Mouse (Mus musculus) midbrain, embryonic 12.5 days (tissue): ENCODE measurements around the gene 1600014C23Rik. TPM values are rescaled to one million over a fixed set of nuclear protein-coding genes. Genes with fewer than 3 reads are reported as not detected.

Experiments used
- ATAC-seq: fragments of 200-750 bp; cut with Nextera tagmentation; 2 replicates; pipeline ENCODE4 v1.8.0; 2017; ENCODE audit warnings: low read depth, moderate TSS enrichment, moderate library complexity; ENCODE audit not compliant: low FRiP score
- H3K27ac ChIP-seq: fragments of 300-500 bp; sonication (generic); replicated peaks from 2 replicates; pipeline ENCODE4 v1.5.1; 2016; ENCODE audit warnings: mild to moderate bottlenecking
- H3K27me3 ChIP-seq: fragments of 300-500 bp; sonication (generic); 2 replicates; pipeline ENCODE4 v1.6.1; 2016; ENCODE audit warnings: mild to moderate bottlenecking
- H3K36me3 ChIP-seq: fragments of 300-500 bp; sonication (generic); 2 replicates; pipeline ENCODE4 v1.6.1; 2016
- H3K4me1 ChIP-seq: fragments of 300-500 bp; sonication (generic); 2 replicates; pipeline ENCODE4 v1.6.1; 2016
- H3K4me2 ChIP-seq: fragments of 300-500 bp; sonication (generic); replicated peaks from 2 replicates; pipeline ENCODE4 v1.6.1; 2016; ENCODE audit warnings: mild to moderate bottlenecking, moderate library complexity
- H3K4me3 ChIP-seq: fragments of 300-500 bp; sonication (generic); 2 replicates; pipeline ENCODE4 v1.5.1; 2016; ENCODE audit warnings: mild to moderate bottlenecking
- H3K9ac ChIP-seq: fragments of 300-500 bp; sonication (generic); replicated peaks from 2 replicates; pipeline ENCODE4 v1.6.1; 2016; ENCODE audit warnings: mild to moderate bottlenecking, moderate library complexity
- H3K9me3 ChIP-seq: fragments of 300-500 bp; sonication (generic); 2 replicates; pipeline ENCODE4 v1.6.1; 2016; ENCODE audit warnings: mild to moderate bottlenecking
- WGBS: fragments of 180-500 bp; shearing (Covaris S2); methylation state at CpG from one replicate; pipeline ENCODE4 v1.1.7; 2016; 5-methylcytosine and 5-hydroxymethylcytosine counted together
- polyA plus RNA-seq: library from polyadenylated mRNA; unstranded; fragments of >200 nt; fragmentation: Nextera tagmentation; extraction: Ambion mirVana; gene quantifications from 2 replicates; pipeline ENCODE4 v1.2.1, GENCODE M21; 2016

Gene 1600014C23Rik
- polyA plus RNA-seq, 1 experiment from 2014 or later, result not detected

DNA sequence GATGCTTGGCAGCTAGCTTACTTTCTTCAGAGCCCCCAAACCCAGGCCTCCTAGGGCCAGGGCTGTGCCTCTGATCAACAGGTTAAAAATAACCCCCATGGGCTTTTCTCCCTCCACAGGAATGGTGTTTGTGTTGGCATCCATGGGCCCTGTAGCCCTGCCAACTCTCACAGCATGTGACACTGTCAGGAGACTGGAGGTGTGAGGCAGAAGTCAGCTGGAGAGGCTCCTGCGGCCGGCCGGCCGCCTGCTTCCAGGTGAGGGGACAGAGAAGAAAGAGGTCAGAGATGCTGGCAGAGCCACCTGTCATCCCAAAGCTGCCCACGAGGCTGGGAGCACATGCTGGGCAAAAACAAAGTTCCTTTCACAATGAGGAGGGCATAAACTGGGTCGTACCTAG lies 15.5 kb upstream of the 1600014C23Rik start:
- no peak for ATAC-seq
- no peak overlapping the region for H3K4me2 ChIP-seq

DNA sequence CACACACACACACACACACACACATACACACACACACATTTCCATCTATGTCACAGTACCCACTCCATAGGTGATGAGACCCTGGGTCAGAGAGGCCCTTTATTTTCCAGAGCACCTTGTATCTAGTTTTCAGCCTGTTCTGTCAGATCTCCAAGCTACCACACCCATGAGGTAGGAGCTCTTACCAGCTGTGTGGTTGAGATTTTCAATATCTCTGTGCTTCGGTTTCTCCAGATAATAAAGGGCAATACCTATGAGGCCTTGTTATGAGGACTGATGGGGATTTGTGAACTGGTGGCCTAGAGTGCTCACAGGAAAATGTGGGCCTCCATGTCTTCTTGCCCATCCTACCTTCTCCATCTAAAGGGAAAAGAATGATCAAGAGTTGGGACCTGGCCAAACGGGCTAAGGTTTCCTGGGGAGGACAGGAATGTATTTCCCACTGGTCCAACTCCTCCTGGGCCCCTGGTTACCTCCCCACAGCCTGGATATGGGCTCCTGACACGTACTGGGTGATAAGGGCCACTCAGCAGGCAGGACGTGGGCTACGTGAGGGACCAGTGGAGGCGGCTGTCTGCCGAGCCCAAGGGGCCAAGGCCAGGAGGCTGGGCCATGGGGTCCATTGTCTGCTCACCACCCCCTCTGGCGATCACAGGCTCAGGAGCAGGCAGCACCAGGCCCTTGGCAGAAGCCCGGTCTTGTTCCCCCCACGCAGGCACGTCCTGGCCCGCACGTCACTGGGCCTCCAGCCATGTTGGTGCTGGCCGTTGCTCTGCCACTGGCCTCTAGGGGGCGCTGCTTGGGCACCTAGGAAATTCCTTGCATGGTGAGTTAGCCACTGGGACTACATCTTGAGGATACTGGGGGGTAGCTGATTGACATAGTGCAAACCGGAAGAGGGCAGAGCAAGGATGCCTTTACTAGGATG lies 14.5 kb upstream of the 1600014C23Rik start:
- H3K4me2 ChIP-seq, result no peak overlapping the region
- no peak overlapping the region for H3K27ac ChIP-seq
- no peaks in the 10 kb centered on the region for H3K36me3 ChIP-seq
- ATAC-seq, result no peak
- no peaks in the 10 kb centered on the region for H3K27me3 ChIP-seq
- 69% methylated on average over 16 of the region's 16 CpGs for WGBS
- H3K9ac ChIP-seq, result no peak overlapping the region
- no peak overlapping the region for H3K4me3 ChIP-seq
- no peaks in the 10 kb centered on the region for H3K9me3 ChIP-seq
- H3K4me1 ChIP-seq, result no peaks in the 10 kb centered on the region

More for the DNA sequence above, 15.5 kb upstream of the 1600014C23Rik start:
- Histone ChIP-seq H3K9me3 (no peaks in the 10 kb centered on the region), H3K27ac (no peak overlapping the region), H3K4me1 (no peaks in the 10 kb centered on the region), H3K27me3 (no peaks in the 10 kb centered on the region), H3K4me3 (no peak overlapping the region), H3K36me3 (no peaks in the 10 kb centered on the region), H3K9ac (no peak overlapping the region)
- 78% methylated on average over 6 of the region's 6 CpGs for WGBS

DNA sequence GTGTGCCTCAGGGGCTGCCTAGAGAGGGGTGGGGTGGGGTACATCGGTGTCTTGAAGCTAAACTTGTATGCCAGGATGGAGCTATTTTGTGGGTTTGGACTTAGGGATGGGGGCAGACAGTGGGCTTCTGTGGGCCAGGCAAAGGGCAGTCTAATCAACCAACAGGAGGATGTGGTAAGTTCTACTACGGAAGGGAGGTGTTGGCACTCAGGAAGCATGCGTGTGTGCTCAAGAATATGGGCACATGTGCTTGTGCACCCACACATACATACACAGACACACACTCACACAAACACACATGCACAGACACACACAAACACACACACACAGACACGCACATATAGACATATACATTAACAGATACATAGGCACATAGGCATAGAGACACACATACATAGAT lies 13.6 kb upstream of the 1600014C23Rik start:
- H3K4me3 ChIP-seq, result no peak overlapping the region
- no peak for ATAC-seq
- H3K9ac ChIP-seq, result no peak overlapping the region
- H3K27ac ChIP-seq, result no peak overlapping the region
- H3K9me3 ChIP-seq, result no peaks in the 10 kb centered on the region
- H3K4me2 ChIP-seq, result no peak overlapping the region
- no peaks in the 10 kb centered on the region for H3K27me3 ChIP-seq
- WGBS, result 95% methylated on average over 4 of the region's 4 CpGs
- H3K36me3 ChIP-seq, result no peaks in the 10 kb centered on the region
- H3K4me1 ChIP-seq, result no peaks in the 10 kb centered on the region

DNA sequence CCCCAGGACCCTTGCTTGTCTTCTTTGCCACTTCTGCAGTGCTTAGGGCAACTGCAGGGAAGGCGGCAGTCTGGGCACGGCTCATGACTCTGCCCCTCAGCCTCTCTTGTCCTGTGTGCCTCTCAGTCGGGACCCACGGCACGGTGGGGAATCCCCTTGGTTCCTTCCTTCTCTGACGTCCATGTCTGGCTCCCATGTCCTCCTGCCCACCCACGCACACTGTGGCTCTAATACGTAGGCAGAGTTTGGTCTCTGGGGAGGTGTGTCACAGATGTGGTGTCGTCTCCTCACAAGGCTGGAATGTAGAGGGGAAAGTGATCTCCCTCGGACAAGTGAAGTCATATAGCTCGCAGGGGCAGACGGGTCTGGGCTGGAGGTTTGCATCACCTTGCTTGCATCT lies 13.1 kb upstream of the 1600014C23Rik start:
- H3K4me1 ChIP-seq, result no peaks in the 10 kb centered on the region
- H3K27ac ChIP-seq, result no peak overlapping the region
- no peak overlapping the region for H3K4me2 ChIP-seq
- no peaks in the 10 kb centered on the region for H3K36me3 ChIP-seq
- no peaks in the 10 kb centered on the region for H3K9me3 ChIP-seq
- no peaks in the 10 kb centered on the region for H3K27me3 ChIP-seq
- H3K4me3 ChIP-seq, result no peak overlapping the region
- 68% methylated on average over 12 of the region's 12 CpGs for whole genome bisulfite sequencing
- ATAC-seq, result no peak
- H3K9ac ChIP-seq, result no peak overlapping the region

DNA sequence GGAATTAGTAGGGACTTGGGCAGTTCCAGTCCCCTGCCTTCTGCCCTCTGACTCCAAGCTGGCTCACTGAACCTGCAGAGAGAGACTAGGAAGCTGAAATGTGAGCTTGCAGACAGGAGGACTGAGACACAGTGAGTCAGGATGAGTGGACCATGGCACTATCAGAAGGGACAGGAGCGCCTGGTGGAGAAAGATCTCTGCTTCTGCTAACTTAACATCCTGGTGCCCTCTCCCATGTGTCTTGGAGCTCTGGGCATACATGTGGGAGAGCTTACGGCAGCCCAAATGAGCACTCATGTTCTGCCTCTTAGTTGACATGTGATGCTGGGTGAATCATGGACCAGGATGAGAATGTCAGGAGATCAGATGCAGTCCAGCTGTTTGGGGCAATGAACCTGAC lies 12.0 kb upstream of the 1600014C23Rik start:
- no peak for ATAC-seq
- WGBS, result 97% methylated on average over 2 of the region's 2 CpGs

DNA sequence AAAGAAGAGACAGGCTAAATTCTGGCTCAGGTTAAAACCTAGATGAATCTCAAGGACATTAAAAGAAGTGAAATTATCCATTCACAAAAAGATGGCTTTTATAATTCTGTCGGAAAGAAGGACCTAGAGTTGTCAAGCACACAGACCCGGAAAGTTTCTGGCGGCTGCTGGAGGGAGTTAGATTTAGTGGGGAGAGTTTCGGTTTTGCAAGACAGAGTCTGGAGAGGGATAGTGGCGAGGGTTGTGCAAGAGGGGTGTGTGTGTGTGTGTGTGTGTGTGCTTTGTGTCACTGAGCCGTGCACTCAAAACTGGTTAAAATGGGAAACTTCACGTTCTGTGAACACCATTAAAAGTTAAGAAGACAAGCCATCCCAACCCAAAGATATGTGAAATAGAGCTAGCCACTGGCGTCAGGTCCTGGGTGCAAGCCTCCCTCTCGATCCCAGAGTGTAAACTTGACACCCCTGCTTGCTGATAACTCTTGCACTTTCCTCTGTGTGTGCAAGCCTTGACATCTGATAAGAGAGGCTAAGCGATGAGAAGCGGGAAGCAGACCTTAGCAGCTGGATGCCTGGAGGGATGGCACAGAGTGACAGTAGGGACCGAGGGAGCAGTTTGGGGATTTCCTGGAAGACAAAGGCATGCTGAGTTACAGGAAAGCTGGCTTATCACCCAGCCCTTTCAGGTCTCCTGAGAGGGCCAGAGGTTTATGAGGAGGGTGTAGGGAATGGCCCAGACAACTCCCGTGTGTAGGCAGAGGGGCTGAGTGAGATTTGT lies 8.9 kb upstream of the 1600014C23Rik start:
- no peaks in the 10 kb centered on the region for H3K9me3 ChIP-seq
- no peaks in the 10 kb centered on the region for H3K36me3 ChIP-seq
- H3K4me2 ChIP-seq, result no peak overlapping the region
- H3K27me3 ChIP-seq, result no peaks in the 10 kb centered on the region
- 61% methylated on average over 13 of the region's 13 CpGs for WGBS
- H3K27ac ChIP-seq, result no peak overlapping the region
- H3K9ac ChIP-seq, result no peak overlapping the region
- ATAC-seq, result no peak
- H3K4me1 ChIP-seq, result peaks cover under 1% of the 10 kb centered on the region; the same call in 1 of the 2 replicates
- no peak overlapping the region for H3K4me3 ChIP-seq

More for the DNA sequence above, 12.0 kb upstream of the 1600014C23Rik start:
- H3K9me3 ChIP-seq, result no peaks in the 10 kb centered on the region
- H3K4me1 ChIP-seq, result no peaks in the 10 kb centered on the region
- H3K4me3 ChIP-seq, result no peak overlapping the region
- H3K9ac ChIP-seq, result no peak overlapping the region
- H3K36me3 ChIP-seq, result no peaks in the 10 kb centered on the region
- H3K27me3 ChIP-seq, result no peaks in the 10 kb centered on the region
- no peak overlapping the region for H3K4me2 ChIP-seq
- no peak overlapping the region for H3K27ac ChIP-seq

DNA sequence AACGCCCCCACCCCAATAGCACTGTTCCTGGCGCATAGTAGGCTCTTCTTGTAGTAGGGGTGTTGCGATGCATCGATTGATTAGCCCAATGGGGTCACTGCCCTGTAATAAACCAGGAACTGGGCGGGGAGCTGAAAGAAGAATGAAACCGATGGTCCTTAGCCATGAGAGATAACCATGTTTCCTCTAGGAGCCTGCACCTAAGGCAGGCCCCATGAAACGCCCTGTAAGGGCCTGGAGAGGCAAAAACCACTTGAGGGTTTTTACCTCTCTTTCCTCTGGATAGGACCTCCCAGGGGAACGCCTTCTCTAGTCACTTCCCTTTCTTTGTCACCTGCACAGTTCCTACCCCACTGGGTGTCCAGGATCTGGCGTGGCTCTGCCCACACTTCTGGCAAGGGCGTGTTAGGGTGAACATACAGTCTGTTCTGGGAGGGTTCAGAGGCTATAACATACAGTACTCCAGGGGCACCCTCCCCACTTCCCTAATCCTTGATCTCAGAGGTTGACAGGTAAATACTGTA lies 3.5 kb upstream of the 1600014C23Rik start:
- WGBS, result 12% methylated on average over 10 of the region's 10 CpGs
- peak overlapping the region; percentile 66 for H3K4me2 ChIP-seq
- peak overlapping the region; percentile 36 for H3K4me3 ChIP-seq
- peaks cover 17% of the 10 kb centered on the region for H3K27me3 ChIP-seq
- no peaks in the 10 kb centered on the region for H3K9me3 ChIP-seq
- no peaks in the 10 kb centered on the region for H3K36me3 ChIP-seq
- H3K9ac ChIP-seq, result peak overlapping the region; percentile 72
- peak overlapping the region; percentile 91 for H3K27ac ChIP-seq
- peaks cover 37% of the 10 kb centered on the region for H3K4me1 ChIP-seq
- ATAC-seq, result peak; percentile 5

DNA sequence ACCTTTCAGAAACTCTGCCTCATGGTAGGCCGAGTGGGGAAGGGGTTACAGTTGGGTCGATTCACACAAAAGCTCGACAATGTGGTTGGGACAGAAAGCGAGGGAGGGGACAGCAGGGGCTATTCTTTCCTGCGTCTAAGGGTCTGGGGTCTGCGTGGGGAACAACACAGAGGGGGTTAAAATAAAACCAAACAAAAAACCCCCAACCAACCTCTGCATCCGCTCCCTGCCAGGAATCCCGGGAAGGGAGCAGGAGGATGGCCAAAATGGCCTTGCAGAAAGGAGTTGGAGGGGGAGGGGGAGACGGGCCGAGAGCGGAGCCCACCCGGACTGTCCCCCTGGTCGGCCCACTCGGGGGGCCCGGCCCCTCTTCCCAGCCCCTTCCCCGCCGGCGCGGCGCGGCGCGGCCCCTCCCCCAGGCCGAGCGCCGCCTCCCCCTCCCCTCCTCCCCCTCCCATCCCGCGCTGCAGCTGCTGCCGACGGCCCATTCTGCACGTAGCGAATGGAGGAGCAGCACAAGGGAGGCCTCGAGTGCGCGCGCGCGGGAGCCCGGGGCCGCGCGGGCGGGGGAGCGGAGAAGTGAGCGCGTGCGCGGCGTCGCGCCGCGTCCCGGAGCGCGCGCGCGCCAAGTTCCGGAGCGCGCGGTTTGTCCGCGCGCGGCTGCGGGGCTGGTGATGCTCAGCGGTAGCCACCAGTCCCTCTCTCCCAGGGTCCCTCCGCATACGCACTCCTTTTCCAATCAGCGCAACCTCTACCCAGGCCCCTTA lies 2.9 kb upstream of the 1600014C23Rik start:
- H3K4me3 ChIP-seq, result peak overlapping the region; percentile 36
- under 1% methylated on average over 33 of the region's 72 CpGs for WGBS
- ATAC-seq, result peak; percentile 67
- H3K36me3 ChIP-seq, result no peaks in the 10 kb centered on the region
- peak overlapping the region; percentile 91 for H3K27ac ChIP-seq
- peaks cover 37% of the 10 kb centered on the region for H3K4me1 ChIP-seq
- peak overlapping the region; percentile 66 for H3K4me2 ChIP-seq
- peaks cover 23% of the 10 kb centered on the region for H3K27me3 ChIP-seq
- peak overlapping the region; percentile 72 for H3K9ac ChIP-seq
- H3K9me3 ChIP-seq, result no peaks in the 10 kb centered on the region

DNA sequence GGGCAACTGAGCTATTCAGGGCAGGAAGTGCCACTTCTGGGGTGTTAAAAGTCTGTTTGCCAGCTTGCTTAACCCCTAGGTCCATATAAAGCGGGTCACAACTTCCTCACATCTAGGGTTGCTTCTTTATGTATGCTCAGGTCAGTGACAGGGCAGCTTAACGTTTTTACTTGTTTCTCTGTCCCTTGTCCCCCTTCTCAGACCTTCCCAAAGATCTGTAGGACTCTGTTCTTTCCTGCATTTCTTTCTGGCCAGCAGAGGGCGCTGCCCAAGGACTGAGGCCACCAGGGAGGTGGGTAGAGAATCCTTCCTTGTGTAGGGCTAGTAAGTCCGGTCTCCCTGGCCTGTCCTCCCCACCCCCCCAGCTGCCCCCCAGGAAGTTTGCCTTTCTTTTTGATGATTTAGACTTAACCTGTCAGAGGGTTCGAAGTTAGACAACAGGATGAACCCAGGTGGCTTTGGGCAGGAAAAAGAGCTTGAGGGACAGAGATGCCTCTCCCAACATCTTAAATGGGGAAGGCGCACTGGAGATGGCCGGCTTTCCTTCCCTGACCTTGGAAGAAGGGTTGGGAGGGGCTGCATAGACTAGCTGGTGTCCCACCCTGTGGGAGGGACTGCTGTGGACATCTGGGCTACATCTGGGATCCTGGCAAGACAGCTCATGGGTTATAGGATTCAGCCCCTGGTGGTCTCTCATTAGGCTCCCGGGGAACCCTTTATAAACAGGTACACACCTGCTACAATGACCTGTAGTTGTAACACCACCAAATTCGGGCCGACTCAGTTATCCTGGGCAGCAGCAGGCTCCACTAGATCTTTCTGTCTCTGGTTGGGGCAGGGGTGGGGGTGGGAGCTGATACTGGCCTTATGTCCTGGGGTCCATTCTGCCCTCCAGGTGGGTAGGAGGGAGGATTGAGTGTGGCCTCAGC lies 2.0 kb upstream of the 1600014C23Rik start:
- H3K4me1 ChIP-seq, result peaks cover 37% of the 10 kb centered on the region
- 5% methylated on average over 10 of the region's 10 CpGs for WGBS
- H3K36me3 ChIP-seq, result no peaks in the 10 kb centered on the region
- H3K27ac ChIP-seq, result peak overlapping the region; percentile 91
- H3K9me3 ChIP-seq, result no peaks in the 10 kb centered on the region
- peak; percentile 27 for ATAC-seq
- peak overlapping the region; percentile 46; the same call in 1 of the 2 replicates for H3K9ac ChIP-seq
- peaks cover 25% of the 10 kb centered on the region for H3K27me3 ChIP-seq
- H3K4me3 ChIP-seq, result peak overlapping the region; percentile 36
- H3K4me2 ChIP-seq, result peak overlapping the region; percentile 66

DNA sequence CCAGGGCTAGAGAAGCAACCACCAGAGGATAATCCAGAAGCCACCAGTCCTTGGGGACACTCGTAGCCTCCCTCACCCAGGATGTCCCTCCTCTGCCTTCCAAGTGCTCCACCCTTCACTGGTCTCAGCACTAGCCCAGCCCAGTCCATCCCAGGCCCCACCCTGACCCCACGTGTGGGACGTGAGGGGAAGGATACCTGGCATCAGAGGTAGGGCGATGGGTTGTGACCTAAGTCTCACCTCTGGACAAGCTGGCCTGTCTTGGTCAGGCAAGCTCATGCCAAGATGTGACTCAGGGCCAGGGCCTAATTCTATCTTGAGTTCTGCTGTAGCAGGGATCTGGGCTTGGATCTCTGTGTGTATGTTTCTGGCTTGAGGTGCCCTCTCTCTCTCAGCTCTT lies 1.2 kb upstream of the 1600014C23Rik start:
- Histone ChIP-seq H3K9ac (no peak overlapping the region), H3K4me3 (no peak overlapping the region), H3K27me3 (peaks cover 30% of the 10 kb centered on the region), H3K4me1 (peaks cover 37% of the 10 kb centered on the region), H3K4me2 (no peak overlapping the region), H3K9me3 (no peaks in the 10 kb centered on the region), H3K27ac (peak overlapping the region; percentile 91; the same call in 1 of the 2 replicates), H3K36me3 (no peaks in the 10 kb centered on the region)
- ATAC-seq, result no peak
- 61% methylated on average over 4 of the region's 4 CpGs for WGBS
